Mouse (Mus musculus) left cerebral cortex, postnatal 14 days (tissue): Measurements from ENCODE around the gene Nol9. TPM values are rescaled to one million over a fixed set of nuclear protein-coding genes. Genes with fewer than 3 reads are reported as not detected.
A peak's percentile ranks its signal among the peaks of the same experiment; 100 is the strongest.

Experiments
- DNase-seq, 2 experiments: peaks; one replicate each; pipeline ENCODE4 v3.0.0; 2021 to 2022; ENCODE audit warnings: low spot score in 2 of 2, mixed read lengths in 1 of 2
- intact Hi-C: fragments of 180-260 bp; cut with DNase I; formaldehyde crosslinking; loops from one replicate; pipeline ENCODE4 v1.15.1; 2025
- total RNA-seq, 2 experiments: library from RNA; stranded (reverse); gene quantifications; 2 replicates each; pipeline ENCODE4 v1.2.3; 2021

Gene Nol9
- total RNA-seq, 2 experiments from 2014 or later = 21.3 to 21.9 TPM

- no peak for DNase-seq
- intact Hi-C loops = no loop called here
Measured at GRCm38 (mm10) chr4:152107493-152107892, 68.4 kb downstream of the Nol9 start.

- peak; percentile 69 to 82 for DNase-seq
Measured at GRCm38 (mm10) chr4:152107971-152108509, 68.9 kb downstream of the Nol9 start.

GRCm38 (mm10) chr4:152108673-152109072 lies 69.6 kb downstream of the Nol9 start:
- intact Hi-C loops = no loop called here
- no peak for DNase-seq

More at GRCm38 (mm10) chr4:152107971-152108509, 68.9 kb downstream of the Nol9 start:
- intact Hi-C loops = no loop called here

GRCm38 (mm10) chr4:152109509-152109908 lies 70.4 kb downstream of the Nol9 start:
- intact Hi-C loops = no loop called here
- DNase-seq = no peak

- DNase-seq = no peak
- intact Hi-C loops = no loop called here
Measured at GRCm38 (mm10) chr4:152110689-152111088, 71.6 kb downstream of the Nol9 start.

Other genes starting within 250 kb of the Nol9 start
- 100 to 1,000 TPM; 194 to 203 TPM for gene Camta1, start 177.4 kb upstream of the Nol9 start, total RNA-seq
- gene Dnajc11, start 105.6 kb upstream of the Nol9 start, total RNA-seq = 10 to 100 TPM; 70.8 to 74.7 TPM
- gene Thap3, start 50.3 kb upstream of the Nol9 start, total RNA-seq = 10 to 100 TPM; 16.1 to 19.3 TPM
- gene Phf13, start 43.1 kb upstream of the Nol9 start, total RNA-seq = 10 to 100 TPM; 14.2 to 14.4 TPM
- 10 to 100 TPM; 12.7 to 13.4 TPM for gene Klhl21, start 30.5 kb upstream of the Nol9 start, total RNA-seq
- 10 to 100 TPM; 11.5 to 13.2 TPM for gene Zbtb48, start 11.7 kb upstream of the Nol9 start, total RNA-seq
- gene Tas1r1, start 753 bp upstream of the Nol9 start, total RNA-seq = under 1 TPM; 0.49 to 0.55 TPM
- gene Plekhg5, start 33.2 kb downstream of the Nol9 start, total RNA-seq = 10 to 100 TPM; 74.0 to 84.0 TPM
- gene Tnfrsf25, start 76.6 kb downstream of the Nol9 start, total RNA-seq = 10 to 100 TPM in 1 of 2 experiments, 1 to 10 TPM in 1; 6.2 to 16.5 TPM
- gene Espn, start 113.0 kb downstream of the Nol9 start, total RNA-seq = under 1 TPM; 0.24 to 0.44 TPM
- gene Hes2, start 119.5 kb downstream of the Nol9 start, total RNA-seq = not detected
- 100 to 1,000 TPM; 377 to 378 TPM for gene Acot7, start 138.8 kb downstream of the Nol9 start, total RNA-seq
- gene Gpr153, start 234.9 kb downstream of the Nol9 start, total RNA-seq = 10 to 100 TPM; 31.2 to 31.6 TPM